Comparison of ENCODE assay signal across 27 mouse cellular contexts in the genomic region with DNA sequence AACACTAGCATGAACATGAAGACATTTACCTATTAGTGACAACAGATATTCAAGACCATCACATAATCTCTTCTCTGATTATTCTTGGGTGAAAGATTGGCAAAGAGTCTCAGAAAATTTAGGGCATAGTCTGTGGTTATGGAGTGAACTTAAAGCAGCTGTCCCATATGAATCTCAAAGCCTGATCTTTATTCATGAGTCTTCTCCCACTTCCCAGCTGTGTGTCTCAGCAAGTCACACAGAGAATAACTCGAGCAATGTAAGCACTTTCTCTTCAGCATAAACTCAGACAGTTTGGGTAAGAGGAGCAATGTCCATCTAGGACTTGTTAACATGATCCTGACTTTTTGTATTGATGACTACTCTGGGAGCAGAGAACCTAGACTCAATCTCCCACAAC. TPM values are rescaled to one million over a fixed set of nuclear protein-coding genes. Genes with fewer than 3 reads are reported as not detected.
DNase-seq lines count a peak whose midpoint lies in the region; ATAC-seq and TF ChIP-seq lines count a peak whose summit lies in the region.
"Had no signal": no experiment of that assay in that cellular context is flagged by ENCODE, and none has a peak within 500 bp of the region (broad histone marks: within the 10 kb centered on the region; RNA-seq: fewer than 3 reads in every experiment).

No protein-coding gene starts in this region.

- no peaks in the 10 kb centered on the region for H3K4me1 ChIP-seq in forebrain, postnatal 0 days (ENCODE audit: insufficient read depth)
- no peaks in the 10 kb centered on the region for H3K4me1 ChIP-seq in forebrain, embryonic 16.5 days (replicated peaks; ENCODE audit: control insufficient read depth, insufficient read depth, low read length)
- H3K4me1 ChIP-seq in heart, adult 2 months (ENCODE audit: control insufficient read depth, insufficient read depth, low read length) = no peaks in the 10 kb centered on the region
- H3K4me1 ChIP-seq in neural tube, embryonic 15.5 days = no peaks in the 10 kb centered on the region
- no peaks in the 10 kb centered on the region for H3K4me1 ChIP-seq in hindbrain, embryonic 13.5 days (replicated peaks)
- H3K4me1 ChIP-seq: embryonic facial prominence, embryonic 12.5 days; forebrain, embryonic 13.5 days; forebrain, embryonic 15.5 days had no signal

- no peak overlapping the region for H3K27ac ChIP-seq in forebrain, postnatal 0 days (ENCODE audit: low read depth, low read length)
- no peak overlapping the region for H3K27ac ChIP-seq in forebrain, embryonic 16.5 days (ENCODE audit: low read length)
- H3K27ac ChIP-seq in heart, adult 2 months = no peak overlapping the region
- no peak overlapping the region for H3K27ac ChIP-seq in neural tube, embryonic 15.5 days (replicated peaks)
- H3K27ac ChIP-seq in hindbrain, embryonic 13.5 days = no peak overlapping the region
- H3K27ac ChIP-seq: embryonic facial prominence, embryonic 12.5 days; forebrain, embryonic 13.5 days; forebrain, embryonic 15.5 days had no signal

- no peak overlapping the region for H3K4me3 ChIP-seq in forebrain, postnatal 0 days (ENCODE audit: low read depth, low read length)
- no peak overlapping the region for H3K4me3 ChIP-seq in forebrain, embryonic 16.5 days (replicated peaks; ENCODE audit: low read length)
- H3K4me3 ChIP-seq in heart, adult 2 months = no peak overlapping the region
- no peak overlapping the region for H3K4me3 ChIP-seq in neural tube, embryonic 15.5 days (replicated peaks)
- H3K4me3 ChIP-seq in hindbrain, embryonic 13.5 days = no peak overlapping the region
- H3K4me3 ChIP-seq: embryonic facial prominence, embryonic 12.5 days; forebrain, embryonic 13.5 days; forebrain, embryonic 15.5 days had no signal

- no peaks in the 10 kb centered on the region for H3K79me2 ChIP-seq in heart, adult 2 months (replicated peaks; ENCODE audit: control insufficient read depth, insufficient read depth, low read length)

- no peaks in the 10 kb centered on the region for H3K27me3 ChIP-seq in forebrain, postnatal 0 days (ENCODE audit: insufficient read depth, low read length)
- H3K27me3 ChIP-seq in forebrain, embryonic 16.5 days (replicated peaks; ENCODE audit: control insufficient read depth, insufficient read depth, low read length) = no peaks in the 10 kb centered on the region
- no peaks in the 10 kb centered on the region for H3K27me3 ChIP-seq in heart, adult 2 months (ENCODE audit: control insufficient read depth, insufficient read depth, low read length)
- no peaks in the 10 kb centered on the region for H3K27me3 ChIP-seq in neural tube, embryonic 15.5 days (replicated peaks)
- no peaks in the 10 kb centered on the region for H3K27me3 ChIP-seq in hindbrain, embryonic 13.5 days
- H3K27me3 ChIP-seq: CH12.LX; embryonic facial prominence, embryonic 12.5 days; forebrain, embryonic 13.5 days; forebrain, embryonic 15.5 days; Patski had no signal

- H3K9ac ChIP-seq in forebrain, postnatal 0 days = no peak overlapping the region
- no peak overlapping the region for H3K9ac ChIP-seq in forebrain, embryonic 16.5 days (replicated peaks; ENCODE audit: low read depth, low read length)
- H3K9ac ChIP-seq in heart, adult 2 months (ENCODE audit: low read depth, low read length) = no peak overlapping the region
- no peak overlapping the region for H3K9ac ChIP-seq in neural tube, embryonic 15.5 days (replicated peaks)
- H3K9ac ChIP-seq in hindbrain, embryonic 13.5 days = no peak overlapping the region
- H3K9ac ChIP-seq: embryonic facial prominence, embryonic 12.5 days; forebrain, embryonic 13.5 days; forebrain, embryonic 15.5 days had no signal

- no peaks in the 10 kb centered on the region for H3K36me3 ChIP-seq in forebrain, postnatal 0 days (ENCODE audit: insufficient read depth)
- H3K36me3 ChIP-seq in forebrain, embryonic 16.5 days (ENCODE audit: control insufficient read depth, insufficient read depth) = no peaks in the 10 kb centered on the region
- H3K36me3 ChIP-seq in heart, adult 2 months (ENCODE audit: control insufficient read depth, insufficient read depth, low read length) = no peaks in the 10 kb centered on the region
- H3K36me3 ChIP-seq in neural tube, embryonic 15.5 days = no peaks in the 10 kb centered on the region
- no peaks in the 10 kb centered on the region for H3K36me3 ChIP-seq in hindbrain, embryonic 13.5 days
- H3K36me3 ChIP-seq: embryonic facial prominence, embryonic 12.5 days; forebrain, embryonic 15.5 days; G1E had no signal

- TF ChIP-seq EP300 in heart, adult 2 months (IDR thresholded peaks at IDR 0.05; ENCODE audit: insufficient read depth, low read depth, low read length) = no peak

- no peak for TF ChIP-seq CTCF in forebrain, postnatal 0 days (IDR thresholded peaks at IDR 0.05; ENCODE audit: low read depth)
- TF ChIP-seq CTCF in heart, adult 2 months (IDR thresholded peaks at IDR 0.05) = no peak

- intact Hi-C loops in heart, adult 2 months (cut with DNase I) = no loop called here

- H3K9me3 ChIP-seq in forebrain, postnatal 0 days (ENCODE audit: low read length) = no peaks in the 10 kb centered on the region
- H3K9me3 ChIP-seq in forebrain, embryonic 16.5 days (ENCODE audit: control insufficient read depth, low read length) = no peaks in the 10 kb centered on the region
- no peaks in the 10 kb centered on the region for H3K9me3 ChIP-seq in neural tube, embryonic 15.5 days (replicated peaks)
- H3K9me3 ChIP-seq in hindbrain, embryonic 13.5 days = no peaks in the 10 kb centered on the region
- H3K9me3 ChIP-seq: embryonic facial prominence, embryonic 12.5 days; forebrain, embryonic 13.5 days; forebrain, embryonic 15.5 days; G1E had no signal

- DNase-seq in forebrain, postnatal 0 days = no peak
- peak; percentile 30 for DNase-seq in heart, adult 11 months
- no peak for DNase-seq in heart, adult 2 months
- peak; percentile 8 for DNase-seq in neural tube, embryonic 10.5 days (ENCODE audit: extremely low spot score, low spot score)
- peak; percentile 63 for DNase-seq in brain, adult 2 months (ENCODE audit: low read depth, low spot score)
- DNase-seq: adrenal gland, adult 8-10 months; adrenal gland, postnatal 14 days; adrenal gland, postnatal 36 days; B cell, adult 2 months; cerebellum, adult 11 months; cerebellum, adult 18-20 months; cerebellum, adult 8-10 months; cerebellum, adult 9-11 months; cerebellum, postnatal 14 days; cerebellum, postnatal 36 days; embryo, embryonic 11 days had no signal

- 57% methylated on average over 1 of the region's 1 CpGs for WGBS in forebrain, postnatal 0 days
- WGBS in forebrain, embryonic 16.5 days = 74% methylated on average over 1 of the region's 1 CpGs
- WGBS in heart, adult 2 months = 65% methylated on average over 1 of the region's 1 CpGs
- 73% methylated on average over 1 of the region's 1 CpGs for WGBS in neural tube, embryonic 15.5 days
- WGBS in hindbrain, embryonic 13.5 days = 52% methylated on average over 1 of the region's 1 CpGs

- no peak overlapping the region for H3K4me2 ChIP-seq in forebrain, postnatal 0 days (ENCODE audit: low read depth)
- no peak overlapping the region for H3K4me2 ChIP-seq in forebrain, embryonic 16.5 days (ENCODE audit: low read length)
- no peak overlapping the region for H3K4me2 ChIP-seq in neural tube, embryonic 15.5 days
- no peak overlapping the region for H3K4me2 ChIP-seq in hindbrain, embryonic 13.5 days
- H3K4me2 ChIP-seq: embryonic facial prominence, embryonic 12.5 days; forebrain, embryonic 13.5 days; forebrain, embryonic 15.5 days had no signal

- TF ChIP-seq POLR2A in heart, adult 2 months (IDR thresholded peaks at IDR 0.05; ENCODE audit: insufficient read depth, low read depth, low read length) = no peak

- peak; percentile 32; the same call in 1 of the 2 replicates for ATAC-seq in forebrain, postnatal 0 days
- no peak for ATAC-seq in forebrain, embryonic 16.5 days
- ATAC-seq in neural tube, embryonic 15.5 days (ENCODE audit: low FRiP score) = no peak
- no peak for ATAC-seq in hindbrain, embryonic 13.5 days (ENCODE audit: low FRiP score)
- ATAC-seq: activated CD4-positive, CD25-positive, alpha-beta regulatory T cell, adult 4 months; CD4-positive, CD25-positive, alpha-beta regulatory T cell, adult 4 months; forebrain, embryonic 13.5 days; forebrain, embryonic 15.5 days; Patski had no signal

RNA-seq across cellular contexts. Expression of a gene that starts 52.5 kb away (rescaled TPM):
- 9.8 and 12.1 TPM in 2 replicates for total RNA-seq in forebrain, postnatal 0 days (2014; rRNA removed)
- polyA plus RNA-seq in forebrain, postnatal 0 days (2015; fragmentation: Nextera tagmentation; extraction: Ambion mirVana) = 4.9 and 13.8 TPM in 2 replicates
- 12.0 and 19.7 TPM in 2 replicates for polyA plus RNA-seq in forebrain, embryonic 16.5 days (2015; fragmentation: Nextera tagmentation; extraction: Ambion mirVana)
- total RNA-seq in heart, adult 2 months (2021) = 10 to 100 TPM in 1 of 2 experiments, 1 to 10 TPM in 1; 8.4 to 11.5 TPM
- polyA plus RNA-seq in heart, adult 2 months (2012; rRNA removed) = 8.7 and 11.4 TPM in 2 replicates
- 13.4 and 15.3 TPM in 2 replicates for polyA plus RNA-seq in neural tube, embryonic 15.5 days (2015; fragmentation: Nextera tagmentation; extraction: Ambion mirVana)
- 12.3 and 15.2 TPM in 2 replicates for polyA plus RNA-seq in hindbrain, embryonic 13.5 days (2015; fragmentation: Nextera tagmentation; extraction: Ambion mirVana)
- polyA plus RNA-seq: G1E had no signal

Comparison
In these comparisons a context has a peak if more than half of its experiments do, and no peak if none do; other contexts are left out.
1. DNase-seq: peak in heart, adult 11 months (single experiment), neural tube, embryonic 10.5 days (single experiment) and brain, adult 2 months (single experiment); none in forebrain, postnatal 0 days (single experiment) and heart, adult 2 months (0 of 2).